Mouse (Mus musculus) embryonic facial prominence, embryonic 11.5 days (tissue): ENCODE measurements around the gene Lrrc8b. TPM values are rescaled to one million over a fixed set of nuclear protein-coding genes. Genes with fewer than 3 reads are reported as not detected.

ENCODE experiments used
- ATAC-seq: fragments of 200-750 bp; cut with Nextera tagmentation; replicated peaks from 2 replicates; pipeline ENCODE4 v1.8.0; 2017; ENCODE audit warnings: low read depth; ENCODE audit not compliant: insufficient number of reproducible peaks, low FRiP score, low TSS enrichment
- DNase-seq: peaks from one replicate; pipeline ENCODE4 v3.0.0-alpha.2; 2015; ENCODE audit warnings: low spot score
- H3K27ac ChIP-seq: fragments of 300-500 bp; sonication (generic); replicated peaks from 2 replicates; pipeline ENCODE4 v1.5.1; 2014; ENCODE audit warnings: mild to moderate bottlenecking, low read depth, low read length, control low read depth
- H3K27me3 ChIP-seq: fragments of 300-500 bp; sonication (generic); 2 replicates; pipeline ENCODE4 v1.6.1; 2014; ENCODE audit warnings: mild to moderate bottlenecking, low read length, moderate library complexity, mixed read lengths; ENCODE audit not compliant: control insufficient read depth, insufficient read depth
- H3K36me3 ChIP-seq: fragments of 300-500 bp; sonication (generic); replicated peaks from 2 replicates; pipeline ENCODE4 v1.6.1; 2014; ENCODE audit warnings: low read depth, mild to moderate bottlenecking, low read length, moderate library complexity, mixed read lengths; ENCODE audit not compliant: control insufficient read depth, insufficient read depth
- H3K4me1 ChIP-seq: fragments of 300-500 bp; sonication (generic); 2 replicates; pipeline ENCODE4 v1.6.1; 2014; ENCODE audit warnings: low read length, mixed read lengths; ENCODE audit not compliant: control insufficient read depth, insufficient read depth
- H3K4me2 ChIP-seq: fragments of 300-500 bp; sonication (generic); 2 replicates; pipeline ENCODE4 v1.6.1; 2014; ENCODE audit warnings: low read depth, mild to moderate bottlenecking, control low read depth, low read length, moderate library complexity
- H3K4me3 ChIP-seq: fragments of 300-500 bp; sonication (generic); 2 replicates; pipeline ENCODE4 v1.5.1; 2014; ENCODE audit warnings: low read depth, low read length, control low read depth
- H3K9ac ChIP-seq: fragments of 300-500 bp; sonication (generic); replicated peaks from 2 replicates; pipeline ENCODE4 v1.6.1; 2014; ENCODE audit warnings: mild to moderate bottlenecking, control low read depth, low read length
- H3K9me3 ChIP-seq: fragments of 300-500 bp; sonication (generic); replicated peaks from 2 replicates; pipeline ENCODE4 v1.6.1; 2016; ENCODE audit warnings: mild to moderate bottlenecking, low read length, inconsistent platforms, mixed read lengths; ENCODE audit not compliant: control insufficient read depth
- WGBS: fragments of 180-500 bp; shearing (Covaris S2); extraction: QIAGEN DNeasy Blood & Tissue Kit; methylation state at CpG from one replicate; pipeline ENCODE4 v1.1.7; 2014; 5-methylcytosine and 5-hydroxymethylcytosine counted together
- polyA plus RNA-seq: library from polyadenylated mRNA; unstranded; fragments of >200 nt; fragmentation: Nextera tagmentation; extraction: Ambion mirVana; gene quantifications from 2 replicates; pipeline ENCODE4 v1.2.1, GENCODE M21; 2014

Gene Lrrc8b
- polyA plus RNA-seq, 1 experiment from 2014 or later = 7.6 TPM

- H3K36me3 ChIP-seq = no peaks in the 10 kb centered on the region
- H3K9ac ChIP-seq = no peak overlapping the region
- no peaks in the 10 kb centered on the region for H3K27me3 ChIP-seq
- 17% methylated on average over 7 of the region's 7 CpGs for WGBS
- no peaks in the 10 kb centered on the region; the same call in 1 of the 2 replicates for H3K4me1 ChIP-seq
- H3K9me3 ChIP-seq = no peaks in the 10 kb centered on the region
- no peak for DNase-seq
- peak overlapping the region; percentile 63 for H3K4me2 ChIP-seq
- H3K27ac ChIP-seq = no peak overlapping the region
- no peak for ATAC-seq
- peak overlapping the region; percentile 71; the same call in 1 of the 2 replicates for H3K4me3 ChIP-seq
These were observed 102.5 kb downstream of the Lrrc8b start for GRCm38 (mm10) chr5:105517992-105518625.

DNA sequence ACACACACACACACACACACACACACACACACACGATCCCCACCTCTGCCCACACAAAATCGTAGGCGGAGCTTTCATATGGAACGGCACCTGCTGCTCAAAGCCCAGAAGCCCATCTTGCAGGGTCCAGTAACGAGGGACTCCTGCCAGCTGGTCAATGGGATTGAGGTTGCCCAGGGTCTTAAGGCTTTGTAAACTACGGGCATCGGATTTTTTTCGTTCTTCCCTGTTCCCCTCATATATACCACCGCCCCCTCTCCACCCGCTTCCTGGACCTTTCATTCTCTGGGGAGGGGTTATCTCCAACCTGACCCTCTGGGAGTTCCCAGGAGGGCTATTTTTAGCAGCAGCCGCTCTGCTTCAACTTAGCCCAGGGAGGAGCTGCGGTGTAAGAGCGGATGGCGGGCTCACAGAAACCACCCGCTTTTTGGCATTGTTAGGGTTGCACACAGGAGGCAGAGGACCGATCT is 103.1 kb downstream of the Lrrc8b start:
- no peaks in the 10 kb centered on the region for H3K9me3 ChIP-seq
- H3K4me1 ChIP-seq = no peaks in the 10 kb centered on the region; the same call in 1 of the 2 replicates
- peak overlapping the region; percentile 71 for H3K4me3 ChIP-seq
- ATAC-seq (0 out of 2 replicates have a peak, but pooled peaks have one; percentile 2), DNase-seq (peak; percentile 28)
- no peak overlapping the region for H3K27ac ChIP-seq
- peak overlapping the region; percentile 63 for H3K4me2 ChIP-seq
- peak overlapping the region; percentile 77 for H3K9ac ChIP-seq
- 2% methylated on average over 16 of the region's 16 CpGs for WGBS
- H3K27me3 ChIP-seq = no peaks in the 10 kb centered on the region
- no peaks in the 10 kb centered on the region for H3K36me3 ChIP-seq

- Histone ChIP-seq H3K9me3 (no peaks in the 10 kb centered on the region), H3K36me3 (no peaks in the 10 kb centered on the region), H3K4me3 (peak within 1 kb of the TSS; percentile 71), H3K4me1 (no peaks in the 10 kb centered on the region; the same call in 1 of the 2 replicates), H3K4me2 (peak within 1 kb of the TSS; percentile 63), H3K27ac (peak within 1 kb of the TSS; percentile 30; the same call in 1 of the 2 replicates), H3K9ac (peak within 1 kb of the TSS; percentile 77), H3K27me3 (no peaks in the 10 kb centered on the region)
- ATAC-seq (peak; percentile 94), DNase-seq (peak; percentile 84)
- WGBS = 0% methylated on average over 75 of the region's 93 CpGs
These were observed 103.8 kb downstream of the Lrrc8b start, which contains the start of gene Lrrc8c for GRCm38 (mm10) chr5:105519096-105519975. TSS of gene Lrrc8c (plus strand) at chr5:105519388.

DNA sequence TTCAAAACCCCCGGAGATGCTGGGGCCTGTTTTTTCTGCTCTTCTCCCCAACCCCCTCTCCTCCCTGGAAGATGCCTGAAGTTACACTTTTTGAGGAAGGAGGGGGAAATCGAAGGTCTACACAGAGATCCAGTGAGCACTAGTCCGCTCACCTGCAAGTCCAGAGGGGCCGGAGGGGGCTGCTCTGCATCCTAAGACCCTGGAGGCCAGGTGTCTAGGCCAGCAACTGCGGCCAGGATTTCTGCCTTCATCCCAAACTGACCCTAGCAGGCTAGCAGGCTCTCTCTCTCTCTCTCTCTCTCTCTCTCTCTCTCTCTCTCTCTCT is 104.4 kb downstream of the Lrrc8b start:
- peak overlapping the region; percentile 30; the same call in 1 of the 2 replicates for H3K27ac ChIP-seq
- H3K4me2 ChIP-seq = peak overlapping the region; percentile 63
- H3K9ac ChIP-seq = peak overlapping the region; percentile 77
- H3K4me1 ChIP-seq = no peaks in the 10 kb centered on the region; the same call in 1 of the 2 replicates
- peak overlapping the region; percentile 71 for H3K4me3 ChIP-seq
- H3K36me3 ChIP-seq = no peaks in the 10 kb centered on the region
- DNase-seq (no peak), ATAC-seq (no peak)
- H3K9me3 ChIP-seq = no peaks in the 10 kb centered on the region
- no peaks in the 10 kb centered on the region for H3K27me3 ChIP-seq
- 1% methylated on average over 5 of the region's 5 CpGs for WGBS

- no peak overlapping the region for H3K27ac ChIP-seq
- ATAC-seq (no peak), DNase-seq (no peak)
- H3K27me3 ChIP-seq = no peaks in the 10 kb centered on the region
- peak overlapping the region; percentile 71 for H3K4me3 ChIP-seq
- WGBS = 65% methylated on average over 9 of the region's 9 CpGs
- H3K4me2 ChIP-seq = peak overlapping the region; percentile 63
- no peaks in the 10 kb centered on the region for H3K36me3 ChIP-seq
- no peaks in the 10 kb centered on the region; the same call in 1 of the 2 replicates for H3K4me1 ChIP-seq
- H3K9ac ChIP-seq = no peak overlapping the region; the same call in 1 of the 2 replicates
- H3K9me3 ChIP-seq = no peaks in the 10 kb centered on the region
These were observed 104.9 kb downstream of the Lrrc8b start for GRCm38 (mm10) chr5:105520442-105520965.

DNA sequence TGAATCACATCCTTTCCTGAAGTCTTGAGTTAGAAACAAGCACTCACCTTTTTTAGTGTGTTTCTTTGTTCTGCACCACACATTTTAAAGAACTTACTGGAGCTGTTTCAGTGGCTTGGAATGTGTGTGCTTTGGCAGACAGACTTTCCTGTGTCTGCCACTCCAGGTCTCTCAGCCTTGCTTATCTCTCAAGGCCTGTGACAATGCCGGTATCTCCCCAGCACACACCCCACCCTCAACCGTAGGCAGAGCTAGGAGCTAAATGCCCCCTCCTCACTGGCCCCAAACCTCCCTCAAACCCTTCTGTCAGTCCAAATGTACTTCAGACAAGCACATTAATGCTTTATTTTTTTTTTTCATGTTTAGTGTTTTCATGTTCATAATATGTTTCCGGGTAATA is 107.9 kb downstream of the Lrrc8b start:
- Histone ChIP-seq H3K4me3 (no peak overlapping the region), H3K27me3 (no peaks in the 10 kb centered on the region), H3K36me3 (no peaks in the 10 kb centered on the region), H3K9ac (no peak overlapping the region), H3K9me3 (no peaks in the 10 kb centered on the region), H3K27ac (no peak overlapping the region), H3K4me2 (no peak overlapping the region), H3K4me1 (no peaks in the 10 kb centered on the region; the same call in 1 of the 2 replicates)
- DNase-seq (no peak), ATAC-seq (no peak)
- 79% methylated on average over 3 of the region's 3 CpGs for WGBS

DNA sequence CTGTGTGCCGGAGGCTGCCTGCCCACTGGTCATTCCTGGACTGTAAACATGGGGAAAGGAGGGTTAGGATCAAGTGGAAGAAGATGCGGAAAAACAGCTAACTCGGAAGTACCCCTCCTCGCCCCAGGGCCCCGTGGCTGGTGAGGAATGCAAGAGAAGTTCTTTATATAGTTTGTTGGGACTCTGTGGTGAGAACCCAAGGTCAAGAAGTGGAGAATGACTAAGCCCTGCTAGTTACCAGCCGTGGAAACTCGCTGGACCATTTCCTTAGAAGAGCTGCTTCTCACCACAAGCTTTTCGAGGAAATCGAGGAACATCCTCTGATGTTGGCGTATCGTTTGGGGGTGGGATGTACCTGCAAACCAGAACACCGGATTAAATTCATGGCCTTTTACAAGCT is 109.4 kb downstream of the Lrrc8b start:
- Histone ChIP-seq H3K9me3 (no peaks in the 10 kb centered on the region), H3K4me3 (no peak overlapping the region)
- 92% methylated on average over 12 of the region's 12 CpGs for WGBS

More for the DNA sequence above, 109.4 kb downstream of the Lrrc8b start:
- Histone ChIP-seq H3K9ac (no peak overlapping the region), H3K36me3 (no peaks in the 10 kb centered on the region), H3K4me1 (no peaks in the 10 kb centered on the region; the same call in 1 of the 2 replicates), H3K27ac (no peak overlapping the region), H3K27me3 (no peaks in the 10 kb centered on the region), H3K4me2 (no peak overlapping the region)
- DNase-seq (no peak), ATAC-seq (no peak)
